Mouse (Mus musculus) liver, adult 2 months (tissue): ENCODE results near the gene Rsph6a. TPM values are rescaled to one million over a fixed set of nuclear protein-coding genes. Genes with fewer than 3 reads are reported as not detected.
A peak's percentile ranks its signal among the peaks of the same experiment; 100 is the strongest.

ENCODE experiments used
- DNase-seq: peaks from one replicate; pipeline ENCODE4 v3.0.0-alpha.2; 2011; ENCODE audit warnings: low read depth, low spot score; ENCODE audit errors: extremely low read depth
- H3K27ac ChIP-seq: fragments of 200-500 bp; replicated peaks from 2 replicates; pipeline ENCODE4 v1.5.1; 2012; ENCODE audit warnings: low read depth, mild to moderate bottlenecking, control low read depth, inconsistent platforms, low read length; ENCODE audit not compliant: insufficient read depth
- H3K27me3 ChIP-seq: fragments of 200-500 bp; 2 replicates; pipeline ENCODE4 v1.6.1; 2012; ENCODE audit warnings: mild to moderate bottlenecking, moderate library complexity, low read length, inconsistent platforms; ENCODE audit not compliant: control insufficient read depth, insufficient read depth
- H3K36me3 ChIP-seq: fragments of 200-500 bp; 2 replicates; pipeline ENCODE4 v1.6.1; 2012; ENCODE audit warnings: low read length, inconsistent platforms; ENCODE audit not compliant: control insufficient read depth, insufficient read depth
- H3K4me1 ChIP-seq: fragments of 200-500 bp; 2 replicates; pipeline ENCODE4 v1.6.1; 2011; ENCODE audit warnings: low read length; ENCODE audit not compliant: control insufficient read depth, insufficient read depth
- H3K4me3 ChIP-seq: fragments of 200-500 bp; 2 replicates; pipeline ENCODE4 v1.5.1; 2011; ENCODE audit warnings: low read depth, mild to moderate bottlenecking, control low read depth, low read length, moderate library complexity; ENCODE audit not compliant: insufficient read depth
- H3K79me2 ChIP-seq: fragments of 200-500 bp; 2 replicates; pipeline ENCODE4 v1.6.1; 2012; ENCODE audit warnings: inconsistent platforms, mild to moderate bottlenecking, low read length, moderate library complexity; ENCODE audit not compliant: control insufficient read depth, insufficient read depth
- H3K9ac ChIP-seq: fragments of 200-500 bp; 2 replicates; pipeline ENCODE4 v1.6.1; 2012; ENCODE audit warnings: low read depth, mild to moderate bottlenecking, control low read depth, inconsistent platforms, low read length
- CTCF ChIP-seq: fragments of 200-500 bp; IDR thresholded peaks from 2 replicates; pipeline ENCODE4 v1.5.1; 2011; ENCODE audit warnings: low read depth, low read length, control low read depth
- POLR2A ChIP-seq: fragments of 200-500 bp; IDR thresholded peaks from 2 replicates; pipeline ENCODE4 v1.6.1; 2011; ENCODE audit warnings: low read length, control low read depth; ENCODE audit not compliant: insufficient read depth; ENCODE audit errors: extremely low read depth
- WGBS: fragments of 180-500 bp; shearing (Covaris S2); methylation state at CpG from one replicate; pipeline ENCODE4 v1.1.7; 2018; 5-methylcytosine and 5-hydroxymethylcytosine counted together
- polyA plus RNA-seq: library from polyadenylated mRNA; depleted of rRNA; stranded (reverse); fragments of >200 nt; gene quantifications from 2 replicates; pipeline ENCODE4 v1.2.3, GENCODE M21; 2012
- total RNA-seq: library from RNA; depleted of rRNA; stranded (reverse); fragments of >200 nt; gene quantifications from 2 replicates; pipeline ENCODE4 v1.2.3, GENCODE M21; 2014

Rsph6a gene
- total and polyA plus RNA-seq, 2 experiments = not detected

DNA sequence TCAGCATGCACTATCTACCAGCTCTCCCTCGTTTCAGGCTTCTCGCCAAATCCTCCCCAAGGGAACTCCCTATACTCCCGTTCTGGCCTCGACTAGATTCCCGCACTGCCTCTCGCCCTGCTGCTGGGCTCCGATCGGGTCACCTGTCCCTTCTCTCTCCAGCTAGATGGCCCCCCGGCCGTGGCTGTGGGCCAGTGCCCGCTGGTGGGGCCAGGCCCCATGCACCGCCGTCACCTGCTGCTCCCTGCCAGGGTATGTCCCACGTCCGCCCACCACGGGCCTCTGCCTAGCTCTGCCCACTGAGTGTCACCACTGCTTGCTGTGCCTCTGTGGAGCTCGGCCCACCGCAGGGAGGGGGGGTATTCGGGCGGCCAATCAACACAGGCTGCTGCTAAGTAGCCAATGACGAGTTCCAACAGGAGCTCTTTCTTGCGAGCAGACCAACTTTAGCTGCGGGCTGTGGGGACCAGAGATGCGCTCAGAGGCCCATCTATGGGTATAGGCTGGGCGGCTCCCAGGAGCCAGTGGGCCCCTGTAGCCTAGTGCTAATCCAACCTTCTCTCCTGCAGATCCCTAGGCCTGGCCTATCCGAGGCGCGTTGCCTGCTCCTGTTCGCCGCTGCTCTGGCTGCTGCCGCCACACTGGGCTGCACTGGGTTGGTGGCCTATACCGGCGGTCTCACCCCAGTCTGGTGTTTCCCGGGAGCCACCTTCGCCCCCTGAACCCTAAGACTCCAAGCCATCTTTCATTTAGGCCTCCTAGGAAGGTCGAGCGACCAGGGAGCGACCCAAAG lies 38.1 kb downstream of the Rsph6a start:
- no peaks in the 10 kb centered on the region for H3K36me3 ChIP-seq
- no peak for DNase-seq
- H3K4me1 ChIP-seq = peaks cover 8% of the 10 kb centered on the region
- 35% methylated on average over 38 of the region's 38 CpGs for WGBS
- no peaks in the 10 kb centered on the region for H3K27me3 ChIP-seq
- peaks cover 3% of the 10 kb centered on the region; the same call in 1 of the 2 replicates for H3K79me2 ChIP-seq
- no peak for TF ChIP-seq CTCF
- TF ChIP-seq POLR2A = no peak
- peak overlapping the region; percentile 18; the same call in 1 of the 2 replicates for H3K9ac ChIP-seq
- peak overlapping the region; percentile 46; the same call in 1 of the 2 replicates for H3K4me3 ChIP-seq
- H3K27ac ChIP-seq = no peak overlapping the region

DNA sequence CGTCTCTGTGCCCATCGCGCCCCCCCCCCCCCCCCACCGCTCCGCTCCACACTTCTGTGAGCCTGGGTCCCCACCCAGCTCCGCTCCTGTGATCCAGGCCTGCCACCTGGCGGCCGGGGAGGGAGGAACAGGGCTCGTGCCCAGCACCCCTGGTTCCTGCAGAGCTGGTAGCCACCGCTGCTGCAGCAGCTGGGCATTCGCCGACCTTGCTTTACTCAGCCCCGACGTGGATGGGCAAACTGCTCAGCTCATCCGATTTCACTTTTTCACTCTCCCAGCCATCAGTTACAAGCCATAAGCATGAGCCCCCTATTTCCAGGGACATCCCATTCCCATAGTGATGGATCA lies 38.7 kb downstream of the Rsph6a start:
- H3K4me3 ChIP-seq = peak overlapping the region; percentile 46
- peak overlapping the region; percentile 52 for H3K9ac ChIP-seq
- H3K79me2 ChIP-seq = peaks cover 3% of the 10 kb centered on the region; the same call in 1 of the 2 replicates
- H3K27me3 ChIP-seq = no peaks in the 10 kb centered on the region
- H3K4me1 ChIP-seq = peaks cover 8% of the 10 kb centered on the region
- 2% methylated on average over 15 of the region's 15 CpGs for WGBS
- no peaks in the 10 kb centered on the region for H3K36me3 ChIP-seq
- H3K27ac ChIP-seq = peak overlapping the region; percentile 69
- TF ChIP-seq POLR2A (no peak), CTCF (peak; percentile 93)
- peak; percentile 47 for DNase-seq

DNA sequence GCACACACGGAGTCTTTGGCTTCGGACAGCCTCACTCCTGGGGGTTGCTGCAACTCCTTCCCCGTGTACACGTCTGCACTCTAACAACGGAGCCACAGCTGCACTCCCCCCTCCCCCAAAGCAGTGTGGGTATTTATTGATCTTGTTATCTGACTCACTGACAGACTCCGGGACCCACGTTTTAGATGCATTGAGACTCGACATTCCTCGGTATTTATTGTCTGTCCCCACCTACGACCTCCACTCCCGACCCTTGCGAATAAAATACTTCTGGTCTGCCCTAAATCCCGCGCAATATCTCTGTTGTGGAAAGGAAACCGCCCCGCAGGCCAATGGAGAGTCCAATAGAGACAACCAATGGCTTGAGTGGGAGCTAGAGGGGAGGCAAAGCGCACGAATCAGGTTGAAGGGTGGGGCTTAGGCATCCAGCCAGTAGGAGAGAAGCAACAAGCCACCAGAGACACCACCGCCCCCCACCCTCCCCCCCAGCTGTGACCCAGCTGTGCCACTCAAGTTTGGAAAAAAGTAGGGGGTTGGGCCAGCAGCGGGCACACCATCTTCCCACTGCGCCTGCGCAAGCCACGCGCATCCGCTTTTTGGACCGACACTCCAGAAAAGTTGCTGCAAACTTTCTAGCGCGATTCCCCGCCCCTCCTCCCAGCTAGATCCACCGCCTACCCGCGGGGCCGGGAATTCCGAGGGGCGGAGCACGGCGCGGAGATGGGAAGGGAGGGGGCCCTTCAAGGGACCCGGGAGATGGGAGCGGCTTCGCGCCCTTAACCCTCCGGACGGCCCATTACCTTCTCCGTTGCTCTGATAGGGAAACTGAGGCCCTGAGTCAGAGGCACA lies 39.3 kb downstream of the Rsph6a start:
- Histone ChIP-seq H3K4me3 (peak overlapping the region; percentile 76), H3K36me3 (no peaks in the 10 kb centered on the region), H3K9ac (peak overlapping the region; percentile 87), H3K79me2 (peaks cover 3% of the 10 kb centered on the region; the same call in 1 of the 2 replicates), H3K4me1 (peaks cover 8% of the 10 kb centered on the region), H3K27me3 (no peaks in the 10 kb centered on the region), H3K27ac (peak overlapping the region; percentile 86)
- TF ChIP-seq POLR2A (peak; percentile 60), CTCF (no peak)
- DNase-seq = peak; percentile 95
- under 1% methylated on average over 45 of the region's 45 CpGs for WGBS

DNA sequence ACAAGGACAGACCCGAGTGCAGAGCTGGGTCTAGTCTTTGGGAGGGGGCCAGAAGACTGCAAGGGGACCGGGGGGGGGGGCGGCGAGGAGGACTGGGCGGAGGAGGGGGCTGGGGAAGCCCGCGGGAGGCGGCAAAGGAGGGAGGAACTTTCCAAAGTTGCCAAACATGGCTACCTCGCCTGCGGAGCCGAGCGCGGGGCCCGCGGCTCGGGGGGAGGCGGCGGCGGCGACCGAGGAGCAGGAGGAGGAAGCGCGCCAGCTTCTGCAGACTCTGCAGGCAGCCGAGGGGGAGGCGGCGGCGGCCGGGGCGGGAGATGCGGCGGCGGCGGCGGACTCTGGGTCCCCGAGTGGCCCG lies 40.0 kb downstream of the Rsph6a start, which contains the start of gene Six5:
Six5 (plus strand) TSS at position 124 of the 355 bp plus-strand sequence.
- peaks cover 8% of the 10 kb centered on the region for H3K4me1 ChIP-seq
- under 1% methylated on average over 19 of the region's 36 CpGs for WGBS
- no peaks in the 10 kb centered on the region for H3K27me3 ChIP-seq
- peak within 1 kb of the TSS; percentile 76 for H3K4me3 ChIP-seq
- H3K9ac ChIP-seq = peak within 1 kb of the TSS; percentile 87
- H3K27ac ChIP-seq = peak within 1 kb of the TSS; percentile 86
- H3K36me3 ChIP-seq = no peaks in the 10 kb centered on the region
- H3K79me2 ChIP-seq = peaks cover 3% of the 10 kb centered on the region; the same call in 1 of the 2 replicates
- DNase-seq = no peak
- TF ChIP-seq CTCF = no peak
- no peak for TF ChIP-seq POLR2A

DNA sequence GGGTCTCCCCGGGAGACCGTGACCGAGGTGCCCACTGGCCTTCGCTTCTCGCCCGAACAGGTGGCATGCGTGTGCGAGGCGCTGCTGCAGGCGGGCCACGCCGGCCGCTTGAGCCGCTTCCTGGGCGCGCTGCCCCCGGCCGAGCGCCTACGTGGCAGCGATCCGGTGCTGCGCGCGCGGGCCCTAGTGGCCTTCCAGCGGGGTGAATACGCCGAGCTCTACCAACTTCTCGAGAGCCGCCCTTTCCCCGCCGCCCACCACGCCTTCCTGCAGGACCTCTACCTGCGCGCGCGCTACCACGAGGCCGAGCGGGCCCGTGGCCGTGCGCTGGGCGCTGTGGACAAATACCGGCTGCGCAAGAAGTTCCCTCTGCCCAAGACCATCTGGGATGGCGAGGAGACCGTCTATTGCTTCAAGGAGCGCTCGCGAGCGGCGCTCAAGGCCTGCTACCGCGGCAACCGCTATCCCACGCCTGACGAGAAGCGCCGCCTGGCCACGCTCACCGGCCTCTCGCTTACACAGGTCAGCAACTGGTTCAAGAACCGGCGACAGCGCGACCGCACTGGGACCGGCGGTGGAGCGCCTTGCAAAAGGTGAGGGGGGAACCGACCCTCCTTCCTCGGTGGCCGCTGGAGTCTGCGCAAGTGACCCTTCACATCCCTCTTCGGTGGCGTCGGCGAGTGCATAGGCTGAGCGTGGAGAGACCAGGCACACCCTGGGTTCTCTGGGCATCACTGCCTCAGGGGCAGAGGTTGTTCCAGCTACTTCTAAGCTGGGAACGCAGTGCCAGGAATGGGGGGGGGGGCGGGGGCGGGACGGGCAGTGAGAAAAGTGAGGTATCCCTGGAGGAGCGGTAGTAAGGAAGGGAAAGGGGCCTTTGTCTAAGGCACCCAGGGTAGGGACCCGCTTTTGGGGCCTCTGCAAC lies 40.6 kb downstream of the Rsph6a start:
- peak overlapping the region; percentile 53 for H3K27ac ChIP-seq
- no peaks in the 10 kb centered on the region for H3K27me3 ChIP-seq
- peaks cover 3% of the 10 kb centered on the region; the same call in 1 of the 2 replicates for H3K79me2 ChIP-seq
- WGBS = under 1% methylated on average over 84 of the region's 87 CpGs
- peak overlapping the region; percentile 76 for H3K4me3 ChIP-seq
- TF ChIP-seq POLR2A (0 out of 2 replicates have a peak, but pooled peaks have one; percentile 6), CTCF (no peak)
- peak overlapping the region; percentile 87 for H3K9ac ChIP-seq
- no peak for DNase-seq
- H3K4me1 ChIP-seq = peaks cover 8% of the 10 kb centered on the region
- no peaks in the 10 kb centered on the region for H3K36me3 ChIP-seq
